Mouse (Mus musculus) intestine, embryonic 16.5 days (tissue): ENCODE results near the gene Hist1h4f. TPM values are rescaled to one million over a fixed set of nuclear protein-coding genes. Genes with fewer than 3 reads are reported as not detected.
"Not testable (repeated sequence)": the region's sequence is repeated elsewhere in the genome, so short reads cannot be mapped to it uniquely, and the experiment has no call there.

Source experiments
- ATAC-seq: fragments of 200-750 bp; cut with Nextera tagmentation; 2 replicates; pipeline ENCODE4 v1.8.0; 2017; ENCODE audit warnings: moderate TSS enrichment, moderate library complexity
- H3K27ac ChIP-seq: fragments of 300-500 bp; sonication (generic); 2 replicates; pipeline ENCODE4 v1.5.1; 2014; ENCODE audit warnings: mild to moderate bottlenecking, low read length
- H3K27me3 ChIP-seq: fragments of 300-500 bp; sonication (generic); replicated peaks from 2 replicates; pipeline ENCODE4 v1.6.1; 2014; ENCODE audit warnings: low read length, control low read depth, mixed read lengths; ENCODE audit not compliant: control insufficient read depth, insufficient read depth
- H3K36me3 ChIP-seq: fragments of 300-500 bp; sonication (generic); 2 replicates; pipeline ENCODE4 v1.6.1; 2014; ENCODE audit warnings: low read length, control low read depth; ENCODE audit not compliant: control insufficient read depth, insufficient read depth
- H3K4me1 ChIP-seq: fragments of 300-500 bp; sonication (generic); 2 replicates; pipeline ENCODE4 v1.6.1; 2014; ENCODE audit warnings: low read length, control low read depth, mixed read lengths; ENCODE audit not compliant: control insufficient read depth, insufficient read depth
- H3K4me2 ChIP-seq: fragments of 300-500 bp; sonication (generic); 2 replicates; pipeline ENCODE4 v1.6.1; 2014; ENCODE audit warnings: low read depth, low read length, control low read depth
- H3K4me3 ChIP-seq: fragments of 300-500 bp; sonication (generic); 2 replicates; pipeline ENCODE4 v1.5.1; 2014; ENCODE audit warnings: mild to moderate bottlenecking, low read length
- H3K9ac ChIP-seq: fragments of 300-500 bp; sonication (generic); 2 replicates; pipeline ENCODE4 v1.6.1; 2014; ENCODE audit warnings: low read depth, low read length
- H3K9me3 ChIP-seq: fragments of 300-500 bp; sonication (generic); 2 replicates; pipeline ENCODE4 v1.6.1; 2016; ENCODE audit warnings: low read length, control low read depth; ENCODE audit not compliant: control insufficient read depth
- WGBS: fragments of 180-500 bp; shearing (Covaris S2); extraction: QIAGEN DNeasy Blood & Tissue Kit; methylation state at CpG from one replicate; pipeline ENCODE4 v1.1.7; 2014; 5-methylcytosine and 5-hydroxymethylcytosine counted together
- polyA plus RNA-seq: library from polyadenylated mRNA; unstranded; fragments of >200 nt; fragmentation: Nextera tagmentation; extraction: Ambion mirVana; gene quantifications from 2 replicates; pipeline ENCODE4 v1.2.1, GENCODE M21; 2015

The Hist1h4f gene
- polyA plus RNA-seq, 1 experiment from 2014 or later = 0.68 TPM

GRCm38 (mm10) chr13:23586099-23586939, 34.9 kb upstream of the Hist1h4f start:
- Histone ChIP-seq H3K9ac (peak overlapping the region; percentile 64), H3K27ac (peak overlapping the region; percentile 95), H3K4me3 (peak overlapping the region; percentile 42), H3K36me3 (no peaks in the 10 kb centered on the region), H3K9me3 (no peaks in the 10 kb centered on the region), H3K4me1 (peaks cover 16% of the 10 kb centered on the region), H3K4me2 (peak overlapping the region; percentile 65), H3K27me3 (no peaks in the 10 kb centered on the region)
- no peak for ATAC-seq
- 2% methylated on average over 22 of the region's 22 CpGs for WGBS

DNA sequence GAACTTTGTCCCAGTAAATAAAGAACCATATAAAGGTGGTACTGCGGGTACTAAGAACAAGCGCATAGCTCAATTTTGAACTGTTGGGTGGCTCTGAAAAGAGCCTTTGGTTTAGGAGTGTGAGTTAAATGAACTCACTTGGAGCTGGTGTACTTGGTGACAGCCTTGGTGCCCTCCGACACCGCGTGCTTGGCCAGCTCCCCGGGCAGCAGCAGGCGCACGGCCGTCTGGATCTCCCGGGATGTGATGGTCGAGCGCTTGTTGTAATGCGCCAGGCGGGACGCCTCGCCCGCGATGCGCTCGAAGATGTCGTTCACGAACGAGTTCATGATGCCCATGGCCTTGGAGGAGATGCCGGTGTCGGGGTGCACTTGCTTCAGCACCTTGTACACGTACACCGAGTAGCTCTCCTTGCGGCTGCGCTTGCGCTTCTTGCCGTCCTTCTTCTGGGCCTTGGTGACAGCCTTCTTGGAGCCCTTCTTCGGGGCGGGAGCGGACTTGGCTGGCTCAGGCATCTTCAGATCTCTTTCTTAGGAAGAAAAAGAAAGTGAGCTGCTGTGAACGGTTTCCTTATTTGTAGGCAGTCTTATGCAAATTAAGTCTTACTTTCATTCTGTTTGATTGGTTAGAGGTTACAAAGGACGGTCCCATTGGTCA, 34.1 kb upstream of the Hist1h4f start:
- peak overlapping the region; percentile 66 for H3K4me2 ChIP-seq
- H3K27me3 ChIP-seq, H3K9me3 ChIP-seq, H3K36me3 ChIP-seq: not testable (repeated sequence)
- H3K9ac ChIP-seq = peak overlapping the region; percentile 68
- ATAC-seq = peak; percentile 87
- H3K4me1 ChIP-seq = peaks cover 18% of the 10 kb centered on the region
- WGBS = under 1% methylated on average over 31 of the region's 36 CpGs
- H3K4me3 ChIP-seq = peak overlapping the region; percentile 46
- peak overlapping the region; percentile 96 for H3K27ac ChIP-seq

DNA sequence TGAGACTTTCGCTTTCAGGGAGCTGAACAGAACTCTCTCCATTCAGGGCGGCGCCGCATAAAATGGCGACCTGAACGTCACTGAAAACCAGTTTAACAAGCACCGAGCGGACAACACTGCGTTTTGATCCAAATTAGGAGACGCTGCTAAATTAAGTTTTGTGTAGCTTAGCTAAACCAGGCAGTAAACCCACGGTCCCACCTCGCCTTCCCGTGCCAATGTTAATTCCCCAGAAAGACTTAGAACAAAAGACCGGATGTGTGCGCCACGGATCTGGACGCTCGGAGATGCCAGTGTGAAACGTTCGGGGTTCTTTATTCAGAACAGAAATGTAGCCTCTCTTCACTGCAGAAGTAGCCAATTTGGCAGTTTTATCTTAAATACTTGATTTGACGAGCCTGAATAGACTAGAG, 33.6 kb upstream of the Hist1h4f start:
- under 1% methylated on average over 21 of the region's 21 CpGs for WGBS
- peak overlapping the region; percentile 96 for H3K27ac ChIP-seq
- H3K27me3 ChIP-seq = no peaks in the 10 kb centered on the region
- H3K9me3 ChIP-seq = no peaks in the 10 kb centered on the region
- H3K9ac ChIP-seq = peak overlapping the region; percentile 68
- peak overlapping the region; percentile 46 for H3K4me3 ChIP-seq
- no peaks in the 10 kb centered on the region for H3K36me3 ChIP-seq
- peaks cover 18% of the 10 kb centered on the region for H3K4me1 ChIP-seq
- peak overlapping the region; percentile 66 for H3K4me2 ChIP-seq
- 0 out of 2 replicates have a peak, but pooled peaks have one; percentile 4 for ATAC-seq

GRCm38 (mm10) chr13:23584331-23584730, 32.9 kb upstream of the Hist1h4f start:
- peak overlapping the region; percentile 96 for H3K27ac ChIP-seq
- peak overlapping the region; percentile 46; the same call in 1 of the 2 replicates for H3K4me3 ChIP-seq
- H3K27me3 ChIP-seq = no peaks in the 10 kb centered on the region
- H3K4me1 ChIP-seq = peaks cover 18% of the 10 kb centered on the region
- no peaks in the 10 kb centered on the region for H3K9me3 ChIP-seq
- H3K4me2 ChIP-seq = peak overlapping the region; percentile 66
- 0 out of 2 replicates have a peak overlapping the region, but pooled peaks have one; percentile 22 for H3K9ac ChIP-seq
- H3K36me3 ChIP-seq = no peaks in the 10 kb centered on the region
- no peak for ATAC-seq

GRCm38 (mm10) chr13:23583387-23584068, 32.1 kb upstream of the Hist1h4f start:
- Histone ChIP-seq H3K9me3 (no peaks in the 10 kb centered on the region), H3K27me3 (no peaks in the 10 kb centered on the region), H3K9ac (no peak overlapping the region), H3K4me2 (no peak overlapping the region), H3K27ac (peak overlapping the region; percentile 49), H3K36me3 (no peaks in the 10 kb centered on the region), H3K4me3 (no peak overlapping the region), H3K4me1 (peaks cover 18% of the 10 kb centered on the region)
- ATAC-seq = no peak

- Histone ChIP-seq H3K9me3 (no peaks in the 10 kb centered on the region), H3K9ac (peak overlapping the region; percentile 72), H3K27ac (peak overlapping the region; percentile 79), H3K27me3 (no peaks in the 10 kb centered on the region), H3K4me2 (peak overlapping the region; percentile 89), H3K4me1 (peaks cover 18% of the 10 kb centered on the region), H3K4me3 (peak overlapping the region; percentile 59), H3K36me3 (no peaks in the 10 kb centered on the region)
- no peak for ATAC-seq
- 12% methylated on average over 6 of the region's 6 CpGs for WGBS
Observed at GRCm38 (mm10) chr13:23582219-23583056, 31.0 kb upstream of the Hist1h4f start.

- Histone ChIP-seq H3K27me3 (no peaks in the 10 kb centered on the region), H3K36me3 (no peaks in the 10 kb centered on the region), H3K4me1 (peaks cover 21% of the 10 kb centered on the region), H3K9me3 (no peaks in the 10 kb centered on the region), H3K27ac (peak within 1 kb of the TSS; percentile 79), H3K9ac (peak within 1 kb of the TSS; percentile 72), H3K4me2 (peak within 1 kb of the TSS; percentile 89), H3K4me3 (peak within 1 kb of the TSS; percentile 59)
- WGBS = under 1% methylated on average over 43 of the region's 43 CpGs
- peak; percentile 87 for ATAC-seq
Observed at GRCm38 (mm10) chr13:23581408-23582218, 30.2 kb upstream of the Hist1h4f start, which contains the start of gene Hist1h4d. Hist1h4d (plus strand) TSS chr13:23581598.

- H3K36me3 ChIP-seq = no peaks in the 10 kb centered on the region
- WGBS = 98% methylated on average over 1 of the region's 1 CpGs
- no peak overlapping the region for H3K4me2 ChIP-seq
- H3K4me3 ChIP-seq = no peak overlapping the region
- ATAC-seq = no peak
- H3K27ac ChIP-seq = no peak overlapping the region
- no peaks in the 10 kb centered on the region for H3K9me3 ChIP-seq
- no peak overlapping the region for H3K9ac ChIP-seq
- no peaks in the 10 kb centered on the region for H3K27me3 ChIP-seq
- H3K4me1 ChIP-seq = peaks cover 12% of the 10 kb centered on the region; the same call in 1 of the 2 replicates
Observed at GRCm38 (mm10) chr13:23577835-23578234, 26.4 kb upstream of the Hist1h4f start.
